Mouse (Mus musculus) c-Kit-positive CD71-positive TER-119-positive erythroid progenitor cells, embryonic 14.5 days (primary cell): ENCODE measurements around the gene Tpra1.

Experiments used
- DNase-seq: peaks from one replicate; pipeline ENCODE4 v3.0.0-alpha.2; 2013; ENCODE audit warnings: low spot score

Tpra1 gene

DNA sequence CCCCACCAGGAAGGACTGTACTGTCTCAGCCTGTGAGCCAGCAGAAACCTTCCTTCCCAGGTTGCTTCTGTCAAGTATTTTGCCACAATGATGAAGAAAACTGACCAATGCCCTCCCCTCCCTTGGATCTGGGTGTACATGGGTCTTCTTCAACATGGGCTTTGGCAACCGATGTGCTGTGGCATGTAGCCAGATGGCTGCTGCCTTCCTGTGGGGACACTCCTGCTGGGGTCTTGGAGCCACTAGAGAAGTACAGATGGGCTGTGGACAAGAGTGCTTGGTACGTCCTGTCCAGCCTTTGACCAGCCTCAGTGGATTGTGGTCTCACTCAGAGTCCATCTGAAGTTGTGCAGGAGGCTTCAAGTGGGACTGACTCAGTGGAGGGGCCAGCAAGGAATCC lies 56.3 kb downstream of the Tpra1 start:
- no peak for DNase-seq

DNA sequence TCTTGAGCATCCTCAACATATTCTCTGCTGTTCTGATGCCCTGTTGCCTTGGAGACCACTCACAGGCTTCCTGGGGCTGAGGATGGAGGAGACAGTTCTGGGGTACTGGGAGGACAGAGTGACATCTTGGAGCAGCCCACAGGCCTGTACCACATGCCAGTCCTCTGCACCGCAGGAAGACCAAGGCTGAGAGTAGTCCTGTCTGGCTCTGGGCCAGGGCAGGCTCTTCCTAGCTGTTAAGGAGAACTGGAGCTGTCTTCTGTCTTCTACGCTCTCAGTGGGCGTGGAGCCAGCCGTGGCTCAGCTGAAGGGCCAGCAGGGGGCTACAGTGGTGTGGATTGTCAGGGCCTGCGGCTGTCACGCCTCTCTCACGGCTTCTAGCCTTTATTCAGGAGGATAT lies 57.8 kb downstream of the Tpra1 start:
- DNase-seq: no peak

DNA sequence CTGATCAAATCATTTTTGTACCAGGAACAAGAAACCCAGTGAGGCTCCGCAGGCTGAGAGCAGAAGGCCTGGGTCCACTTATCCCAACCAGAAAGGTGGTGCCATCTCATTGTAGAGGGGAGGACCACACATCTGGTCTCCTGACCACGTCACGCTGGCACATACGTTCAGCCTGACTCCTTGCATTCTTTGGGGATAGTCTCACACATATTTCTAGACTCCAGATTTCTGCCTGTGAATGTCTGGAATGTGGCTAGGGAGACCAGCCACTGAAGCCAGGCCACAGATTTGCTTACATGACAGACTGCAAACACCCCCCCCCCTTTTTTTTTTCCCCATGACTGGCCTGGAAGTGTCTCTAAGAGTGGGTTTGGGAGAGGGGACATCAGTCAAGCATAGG lies 58.9 kb downstream of the Tpra1 start:
- no peak for DNase-seq
